Mouse (Mus musculus) liver, adult 2 months (tissue): ENCODE data around the gene Naa15.

Experiments
- CTCF ChIP-seq: fragments of 200-500 bp; IDR thresholded peaks from 2 replicates; pipeline ENCODE4 v1.5.1; 2011; ENCODE audit warnings: low read depth, low read length, control low read depth
- POLR2A ChIP-seq: fragments of 200-500 bp; IDR thresholded peaks from 2 replicates; pipeline ENCODE4 v1.6.1; 2011; ENCODE audit warnings: low read length, control low read depth; ENCODE audit not compliant: insufficient read depth; ENCODE audit errors: extremely low read depth

DNA sequence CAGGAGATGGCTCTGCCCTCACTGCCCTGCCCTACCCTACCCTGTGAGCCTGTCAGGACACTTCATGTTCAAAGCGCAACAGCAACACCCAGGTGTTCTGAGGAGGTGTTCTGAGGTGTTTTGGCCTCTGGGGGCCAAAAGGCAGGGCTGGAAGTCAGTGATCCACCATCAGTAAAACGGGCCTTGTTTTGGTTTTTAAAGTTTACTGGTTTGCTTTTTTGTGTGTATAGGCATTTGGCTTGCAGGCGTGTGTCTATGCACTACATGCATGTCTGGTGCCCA lies 36.3 kb upstream of the Naa15 start:
- TF ChIP-seq POLR2A (no peak), CTCF (no peak)
